Mouse (Mus musculus) layer of hippocampus, postnatal 14 days (tissue): ENCODE data around the gene Vmn2r51. TPM values are rescaled to one million over a fixed set of nuclear protein-coding genes. Genes with fewer than 3 reads are reported as not detected.
"Not testable (repeated sequence)": the region's sequence is repeated elsewhere in the genome, so short reads cannot be mapped to it uniquely, and the experiment has no call there.

Experiments used
- DNase-seq, 2 experiments: peaks; one replicate each; pipeline ENCODE4 v3.0.0; 2021 to 2022; ENCODE audit warnings: low spot score in 2 of 2, mixed read lengths in 1 of 2
- long read RNA-seq, 2 experiments: library from polyadenylated mRNA; stranded (forward); transcript quantifications; one replicate each; pipeline ENCODE4 v2.0.0; 2021
- total RNA-seq, 2 experiments: library from RNA; stranded (reverse); gene quantifications; 2 replicates each; pipeline ENCODE4 v1.2.3; 2021

The Vmn2r51 gene
- not detected for total RNA-seq
- long read RNA-seq, experiment 1: 0 reads
- long read RNA-seq, experiment 2: 0 reads

- DNase-seq: not testable (repeated sequence)
These were observed at the start of gene Vmn2r51 for GRCm38 (mm10) chr7:10105641-10106040. TSS of gene Vmn2r51 (minus strand) at chr7:10105741.

GRCm38 (mm10) chr7:10053196-10053595, 52.3 kb downstream of the Vmn2r51 start, which contains the start of gene Vmn2r50:
TSS of gene Vmn2r50 (minus strand) at chr7:10053296.
- not testable (repeated sequence) for DNase-seq

Other genes starting within 250 kb of the Vmn2r51 start
- gene Vmn2r48, start 152.2 kb downstream of the Vmn2r51 start, total RNA-seq: not detected
- not detected for gene Vmn2r49, start 113.5 kb downstream of the Vmn2r51 start, total RNA-seq
- not detected for gene Vmn2r50, start 52.4 kb downstream of the Vmn2r51 start, total RNA-seq
- not detected for gene Vmn2r52, start 70.8 kb upstream of the Vmn2r51 start, total RNA-seq
- gene Vmn1r66, start 172.3 kb upstream of the Vmn2r51 start, total RNA-seq: not detected